Mouse (Mus musculus) ZHBTc4 (cell line): ENCODE data around the gene Slc16a5.
"Not testable (repeated sequence)": the region's sequence is repeated elsewhere in the genome, so short reads cannot be mapped to it uniquely, and the experiment has no call there.

Source experiments
- DNase-seq: peaks from one replicate; pipeline ENCODE4 v3.0.0-alpha.2; 2011; ENCODE audit warnings: low read depth, low spot score

Slc16a5 gene

GRCm38 (mm10) chr11:115447321-115447885 is 14.9 kb upstream of the Slc16a5 start:
- no peak for DNase-seq

GRCm38 (mm10) chr11:115448075-115448474 is 14.2 kb upstream of the Slc16a5 start:
- DNase-seq = no peak

- DNase-seq = no peak
These were observed 13.3 kb upstream of the Slc16a5 start for GRCm38 (mm10) chr11:115448998-115449397.

- DNase-seq = no peak
These were observed 12.1 kb upstream of the Slc16a5 start for GRCm38 (mm10) chr11:115450176-115450575.

DNA sequence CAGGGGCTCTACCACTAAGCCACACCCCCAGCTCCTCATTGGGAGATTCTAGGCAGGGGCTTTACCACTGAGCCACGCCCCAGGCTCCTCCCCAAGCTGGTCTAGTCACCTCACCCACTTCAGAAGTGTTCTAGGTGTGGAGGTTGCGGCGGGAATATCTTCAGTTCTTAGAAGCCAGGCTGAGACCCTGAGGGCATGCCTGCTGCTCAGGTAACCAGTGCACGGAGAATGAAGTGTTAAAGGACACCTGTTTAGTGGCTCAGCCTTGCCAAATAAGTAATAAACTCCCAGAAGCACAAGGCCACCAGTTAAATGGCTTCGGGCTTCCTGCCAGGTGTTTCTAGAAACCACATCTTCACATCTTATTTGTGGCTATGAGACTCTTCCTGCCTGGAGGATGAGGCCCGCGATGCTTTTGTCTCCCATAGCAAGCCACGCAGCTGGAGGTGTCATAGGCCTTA is 10.5 kb upstream of the Slc16a5 start:
- peak; percentile 60 for DNase-seq

DNA sequence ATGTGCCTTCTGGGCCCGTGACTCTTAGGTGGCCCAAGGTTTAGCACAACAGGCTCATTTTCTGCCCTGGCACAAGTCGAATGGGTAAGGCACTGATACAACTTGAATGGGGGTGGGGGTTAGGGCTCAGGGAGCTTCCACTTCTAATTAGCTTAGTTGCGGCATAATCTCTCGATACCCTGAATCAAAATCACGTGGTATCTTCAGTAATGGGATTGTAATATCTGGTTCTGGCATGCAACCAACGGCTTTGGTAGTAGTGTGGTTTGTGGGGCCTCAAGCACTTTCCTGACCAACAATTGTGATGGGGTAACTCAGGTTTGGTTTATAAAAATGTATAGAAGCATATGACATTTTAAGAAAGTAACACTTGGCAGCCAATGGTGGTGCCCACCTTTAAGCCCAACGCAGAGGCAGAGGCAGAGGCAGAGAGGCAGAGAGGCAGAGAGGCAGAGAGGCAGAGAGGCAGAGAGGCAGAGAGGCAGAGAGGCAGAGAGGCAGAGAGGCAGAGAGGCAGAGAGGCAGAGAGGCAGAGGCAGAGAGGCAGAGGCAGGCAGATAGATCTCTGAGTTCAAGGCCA is 9.9 kb upstream of the Slc16a5 start:
- DNase-seq = no peak

DNA sequence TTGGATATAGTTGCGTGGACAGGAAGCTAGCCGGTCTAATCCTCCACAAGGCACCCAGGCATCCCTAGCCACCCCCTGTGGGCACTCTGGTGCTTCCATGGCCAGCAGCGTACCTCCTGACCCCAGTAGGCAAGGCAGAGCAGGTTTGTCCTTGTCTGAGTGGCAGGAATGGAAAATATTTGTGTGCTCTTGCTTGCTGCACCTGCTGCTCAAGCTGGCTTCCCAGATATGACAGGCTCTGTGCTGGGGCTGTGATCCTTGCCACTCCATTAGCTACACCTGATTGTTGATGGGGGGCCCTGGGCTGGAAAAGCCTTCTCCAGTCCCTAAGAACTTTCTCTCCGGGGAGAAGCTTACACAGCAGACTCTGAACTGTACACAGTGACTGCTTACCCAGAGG is 9.0 kb upstream of the Slc16a5 start:
- DNase-seq = no peak

- peak; percentile 72 for DNase-seq
These were observed 7.5 kb upstream of the Slc16a5 start for GRCm38 (mm10) chr11:115454822-115455221.

DNA sequence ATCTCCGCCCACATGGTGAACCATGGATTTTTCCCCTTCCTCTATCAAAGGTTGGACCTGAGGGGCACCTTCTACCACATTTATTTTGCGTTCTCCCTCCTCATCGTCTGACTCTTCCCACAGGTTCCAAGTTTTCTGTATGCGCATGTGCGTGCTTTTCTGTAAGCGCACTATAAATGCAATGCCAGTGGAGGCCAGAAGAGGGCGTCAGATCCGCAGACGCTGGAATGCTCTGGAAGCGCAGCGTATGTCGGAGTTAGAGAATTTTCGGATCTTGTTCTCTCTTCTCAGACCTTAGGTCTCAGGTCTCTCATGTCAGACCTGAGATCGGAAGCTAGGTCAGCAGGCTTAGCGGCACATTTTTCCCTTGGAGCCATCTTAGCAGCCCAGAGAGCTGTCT is 6.7 kb upstream of the Slc16a5 start:
- peak; percentile 90 for DNase-seq

- no peak for DNase-seq
These were observed 6.1 kb upstream of the Slc16a5 start for GRCm38 (mm10) chr11:115456182-115456581.

DNA sequence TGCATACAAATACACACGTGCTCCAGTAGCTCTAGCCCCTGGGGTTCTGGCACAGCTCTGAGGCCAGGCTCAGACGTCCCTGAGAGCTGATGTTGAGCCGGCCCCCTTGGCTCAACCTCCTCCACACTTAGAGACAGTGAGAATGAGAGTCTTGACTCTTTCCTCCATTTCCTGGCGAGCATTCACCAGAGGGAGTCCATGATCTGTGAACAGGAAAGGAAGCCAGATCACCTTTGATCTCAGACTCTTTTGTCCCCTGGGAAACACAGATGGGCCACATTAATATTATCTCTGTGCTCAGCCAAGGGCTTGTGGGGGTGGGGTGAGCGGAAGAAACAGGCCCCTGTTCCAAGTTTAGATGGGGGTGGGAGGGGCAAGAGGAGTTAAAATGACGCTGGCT is 4.9 kb upstream of the Slc16a5 start:
- DNase-seq = no peak

- DNase-seq = no peak
These were observed 1.3 kb upstream of the Slc16a5 start for GRCm38 (mm10) chr11:115460976-115461375.

DNA sequence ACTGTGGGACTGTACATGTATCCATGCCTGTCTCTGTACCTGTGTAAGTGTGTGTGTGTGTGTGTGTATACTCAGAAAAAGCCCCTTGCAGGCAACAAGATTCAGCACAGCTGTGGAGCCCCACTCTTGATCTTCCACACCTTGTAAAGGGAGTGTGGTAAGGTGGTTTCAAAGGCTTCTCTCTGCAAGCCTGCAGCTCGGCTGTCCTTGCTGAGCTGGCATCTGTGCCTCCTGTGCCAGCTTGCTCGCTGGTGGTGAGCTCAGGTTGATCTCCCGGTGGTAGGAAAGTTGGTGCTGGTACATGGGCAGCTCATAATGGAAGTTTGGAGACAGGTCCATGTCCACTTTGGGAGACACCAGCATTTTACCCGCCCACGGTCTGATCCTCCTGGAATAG is 430 bp upstream of the Slc16a5 start:
- DNase-seq = no peak

GRCm38 (mm10) chr11:115463397-115463796 is 1.1 kb downstream of the Slc16a5 start:
- peak; percentile 86 for DNase-seq

DNA sequence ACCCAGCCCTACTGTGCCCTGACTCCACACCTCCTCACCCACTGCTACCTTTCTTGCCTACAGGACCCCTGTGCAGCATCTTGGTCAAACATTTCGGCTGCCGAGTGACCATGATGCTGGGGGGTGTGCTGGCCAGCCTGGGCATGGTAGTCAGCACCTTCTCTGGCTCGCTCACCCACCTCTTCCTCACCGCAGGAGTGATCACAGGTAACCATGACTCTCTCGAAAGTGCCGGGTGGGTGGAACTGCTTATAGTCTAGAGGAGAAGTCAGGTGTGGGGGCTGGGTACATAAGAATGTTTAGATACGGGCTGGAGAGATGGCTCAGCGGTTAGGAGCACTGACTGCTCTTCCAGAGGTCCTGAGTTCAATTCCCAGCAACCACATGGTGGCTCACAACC is 2.6 kb downstream of the Slc16a5 start:
- no peak for DNase-seq

- no peak for DNase-seq
These were observed 4.9 kb downstream of the Slc16a5 start for GRCm38 (mm10) chr11:115467217-115467618.

DNA sequence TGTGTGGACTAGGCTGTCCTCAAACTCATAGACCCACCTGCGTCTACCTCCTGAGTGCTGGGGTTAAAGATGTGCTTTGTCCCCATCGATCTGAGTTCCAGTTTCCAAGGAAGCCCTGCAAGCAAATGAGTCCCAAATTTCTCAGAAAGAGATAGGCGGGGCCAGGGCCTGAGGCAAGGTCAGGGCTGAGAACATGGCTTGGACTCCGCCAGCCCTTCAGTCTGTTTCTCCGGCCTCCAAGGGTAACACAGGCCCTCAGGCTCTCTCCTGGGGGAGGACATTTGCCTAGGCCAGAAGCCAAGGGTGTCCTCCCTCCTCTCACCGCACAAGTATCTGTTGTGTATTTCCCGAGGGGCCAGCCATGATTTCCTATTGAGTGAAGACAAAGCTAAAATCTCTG is 9.9 kb downstream of the Slc16a5 start:
- peak; percentile 65 for DNase-seq

DNA sequence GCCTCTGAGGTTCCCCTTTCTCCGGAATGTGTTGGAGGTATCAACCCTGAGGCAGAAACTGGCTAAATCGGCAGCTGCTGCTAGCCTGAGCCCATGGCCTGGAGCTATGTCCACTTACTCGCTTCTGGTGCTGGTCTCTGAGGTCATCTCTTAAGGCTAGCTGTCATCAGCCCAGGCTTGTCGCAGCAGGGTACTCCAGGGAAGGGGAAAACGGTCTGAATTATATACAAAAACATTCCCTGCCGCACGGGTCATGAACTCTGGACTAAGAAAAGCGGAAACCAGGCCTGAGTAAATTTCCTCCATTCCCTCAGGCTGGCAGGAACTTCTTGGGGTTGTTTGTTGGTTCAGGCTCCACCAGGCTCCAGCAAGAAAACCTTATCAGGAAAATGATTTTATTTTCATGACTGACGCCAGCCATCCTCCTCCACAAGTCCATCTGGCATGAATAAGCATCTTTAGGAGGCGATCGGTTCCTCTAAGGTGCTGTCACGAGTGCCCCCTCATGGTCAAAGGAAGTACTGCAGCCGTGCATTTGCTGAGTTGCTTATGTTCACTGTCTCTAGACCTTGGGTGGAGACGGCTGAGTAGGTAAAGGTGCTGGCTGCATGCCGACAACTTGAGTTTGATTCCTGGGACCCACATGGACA is 11.5 kb downstream of the Slc16a5 start:
- DNase-seq = peak; percentile 96

DNA sequence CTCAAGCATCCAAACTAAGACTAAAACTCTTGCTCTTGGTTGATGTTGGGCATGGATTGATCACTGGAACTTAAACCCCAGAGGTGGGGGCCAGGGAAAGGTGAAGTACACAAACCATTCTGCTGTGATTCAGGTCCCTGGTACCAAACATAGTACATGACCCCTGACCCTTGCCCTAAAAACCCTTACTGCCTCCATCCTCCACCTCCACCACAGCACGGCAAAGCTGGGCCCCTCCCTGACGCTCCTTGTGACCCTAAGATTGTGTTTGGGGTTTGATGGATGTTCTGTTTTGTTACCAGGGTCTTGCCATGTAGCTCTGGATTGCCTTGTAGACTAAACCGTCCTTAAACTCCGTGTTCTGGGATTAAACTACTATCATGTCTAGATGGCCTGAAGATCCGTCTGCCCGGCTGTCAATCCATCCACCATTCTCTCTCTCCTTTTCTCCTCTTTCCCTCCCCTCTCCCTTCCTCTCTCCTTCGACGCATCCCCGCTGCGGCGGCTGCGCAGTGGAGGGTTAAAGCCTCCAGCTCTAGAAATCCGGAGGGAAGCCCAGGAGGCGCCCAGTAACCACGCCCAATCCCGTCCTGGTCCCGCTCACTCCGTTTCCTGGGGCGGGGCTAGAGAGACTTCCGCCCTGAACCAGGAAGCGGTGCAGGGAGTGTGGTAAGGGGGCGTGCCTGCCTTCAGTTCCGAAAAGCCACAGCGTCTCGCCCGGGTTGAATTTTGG is 12.9 kb downstream of the Slc16a5 start, which contains the start of gene Armc7:
Gene Armc7, plus strand, starts transcription at position 643 of the 733 bp plus-strand sequence.
- peak; percentile 99 for DNase-seq

DNA sequence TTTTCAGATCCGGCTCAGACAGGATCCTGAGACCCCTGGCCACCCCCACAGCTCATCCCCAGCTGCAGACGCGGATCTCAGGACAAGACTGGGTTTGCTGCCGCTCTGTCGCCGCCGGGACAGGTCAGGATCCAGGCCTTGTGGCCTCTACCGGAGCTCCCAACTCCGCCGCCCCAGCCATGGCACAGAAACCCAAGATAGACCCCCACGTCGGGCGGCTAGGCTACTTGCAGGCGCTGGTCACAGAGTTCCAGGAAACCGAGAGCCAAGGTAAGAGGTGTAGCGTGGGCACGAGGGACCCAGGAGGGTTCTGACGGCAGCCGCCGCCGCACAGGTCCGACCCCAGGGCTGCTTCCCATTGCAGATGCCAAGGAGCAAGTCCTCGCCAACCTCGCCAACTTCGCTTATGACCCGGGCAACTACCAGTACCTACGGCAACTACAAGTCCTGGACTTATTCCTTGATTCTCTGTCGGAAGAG is 13.5 kb downstream of the Slc16a5 start:
- DNase-seq = no peak

DNA sequence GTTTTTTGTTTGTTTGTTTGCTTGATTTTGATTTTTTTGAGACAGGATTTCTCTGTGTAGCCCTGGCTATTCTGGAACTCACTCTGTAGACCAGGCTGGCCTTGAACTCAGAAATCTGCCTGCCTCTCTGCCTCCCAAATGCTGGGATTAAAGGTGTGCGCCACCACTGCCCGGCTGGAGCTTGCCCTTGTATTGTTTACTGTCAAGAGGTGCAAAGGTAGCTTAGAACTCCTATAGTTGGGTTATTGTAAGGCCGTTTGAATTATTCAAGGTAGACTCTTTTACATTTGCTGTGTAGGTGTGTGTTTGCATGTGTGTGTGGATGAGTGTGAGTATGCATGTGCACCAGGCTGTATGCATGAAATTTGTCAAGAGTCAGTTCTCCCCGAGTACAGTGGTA is 14.4 kb downstream of the Slc16a5 start:
- not testable (repeated sequence) for DNase-seq

DNA sequence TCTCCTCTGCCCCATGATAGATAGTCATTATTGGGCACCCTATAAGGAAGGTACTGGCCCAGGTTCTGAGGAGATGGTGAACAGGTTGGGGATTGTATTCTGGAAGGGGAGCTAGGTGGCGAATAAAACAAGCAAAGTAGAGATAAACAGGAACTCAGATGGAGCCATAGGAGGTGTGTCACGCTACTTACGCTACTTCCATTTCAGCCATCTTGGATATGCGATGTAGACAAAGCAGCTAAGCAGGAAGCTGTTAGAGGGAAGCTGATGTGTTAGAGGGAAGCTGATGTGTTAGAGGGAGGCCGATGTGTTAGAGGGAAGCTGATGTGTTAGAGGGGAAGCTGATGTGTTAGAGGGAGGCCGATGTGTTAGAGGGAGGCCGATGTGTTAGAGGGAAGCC is 15.1 kb downstream of the Slc16a5 start:
- not testable (repeated sequence) for DNase-seq
